Mouse (Mus musculus) kidney, postnatal 0 days (tissue): ENCODE data around the gene Cav2. TPM values are rescaled to one million over a fixed set of nuclear protein-coding genes. Genes with fewer than 3 reads are reported as not detected.

Experiments
- ATAC-seq: fragments of 200-750 bp; cut with Nextera tagmentation; replicated peaks from 2 replicates; pipeline ENCODE4 v1.8.0; 2017; ENCODE audit warnings: low read depth, moderate number of reproducible peaks, moderate TSS enrichment, moderate library complexity; ENCODE audit not compliant: low FRiP score
- DNase-seq: peaks from one replicate; pipeline ENCODE4 v3.0.0-alpha.2; 2016; ENCODE audit warnings: low spot score
- H3K27ac ChIP-seq: fragments of 300-500 bp; sonication (generic); 2 replicates; pipeline ENCODE4 v1.5.1; 2014; ENCODE audit warnings: mild to moderate bottlenecking
- H3K27me3 ChIP-seq: fragments of 300-500 bp; sonication (generic); 2 replicates; pipeline ENCODE4 v1.6.1; 2014; ENCODE audit warnings: low read length, mixed read lengths; ENCODE audit not compliant: insufficient read depth
- H3K36me3 ChIP-seq: fragments of 300-500 bp; sonication (generic); 2 replicates; pipeline ENCODE4 v1.6.1; 2014; ENCODE audit warnings: low read length, mixed read lengths; ENCODE audit not compliant: insufficient read depth
- H3K4me1 ChIP-seq: fragments of 300-500 bp; sonication (generic); replicated peaks from 2 replicates; pipeline ENCODE4 v1.6.1; 2014; ENCODE audit warnings: antibody characterized with exemption, low read length, mixed read lengths; ENCODE audit not compliant: insufficient read depth
- H3K4me2 ChIP-seq: fragments of 300-500 bp; sonication (generic); 2 replicates; pipeline ENCODE4 v1.6.1; 2014; ENCODE audit warnings: mild to moderate bottlenecking, low read length, moderate library complexity, mixed read lengths
- H3K4me3 ChIP-seq: fragments of 300-500 bp; sonication (generic); replicated peaks from 2 replicates; pipeline ENCODE4 v1.5.1; 2014; ENCODE audit warnings: low read depth, low read length
- H3K9ac ChIP-seq: fragments of 300-500 bp; sonication (generic); 2 replicates; pipeline ENCODE4 v1.6.1; 2014; ENCODE audit warnings: low read depth, low read length
- H3K9me3 ChIP-seq: fragments of 300-500 bp; sonication (generic); replicated peaks from 2 replicates; pipeline ENCODE4 v1.6.1; 2016; ENCODE audit warnings: low read length, inconsistent platforms, mixed read lengths
- CTCF ChIP-seq: IDR thresholded peaks from 2 replicates; pipeline ENCODE4 v1.5.1; 2016; ENCODE audit warnings: antibody characterized with exemption, low read depth, mild to moderate bottlenecking, moderate library complexity
- WGBS: fragments of 180-500 bp; shearing (Covaris S2); extraction: QIAGEN DNeasy Blood & Tissue Kit; methylation state at CpG from one replicate; pipeline ENCODE4 v1.1.7; 2014; 5-methylcytosine and 5-hydroxymethylcytosine counted together
- polyA plus RNA-seq: library from polyadenylated mRNA; unstranded; fragments of >200 nt; fragmentation: Nextera tagmentation; extraction: Ambion mirVana; gene quantifications from 2 replicates; pipeline ENCODE4 v1.2.1, GENCODE M21; 2015

The Cav2 gene
- polyA plus RNA-seq, 1 experiment from 2014 or later = 53.9 TPM

- Histone ChIP-seq H3K9me3 (no peaks in the 10 kb centered on the region), H3K4me2 (no peak overlapping the region), H3K27me3 (no peaks in the 10 kb centered on the region), H3K27ac (no peak overlapping the region), H3K4me1 (no peaks in the 10 kb centered on the region), H3K4me3 (no peak overlapping the region), H3K9ac (no peak overlapping the region), H3K36me3 (no peaks in the 10 kb centered on the region)
- no peak for TF ChIP-seq CTCF
- 65% methylated on average over 15 of the region's 15 CpGs for WGBS
- ATAC-seq = no peak; the same call in 1 of the 2 replicates
- no peak for DNase-seq
These were observed 35.5 kb downstream of the Cav2 start for GRCm38 (mm10) chr6:17316294-17317166.

DNA sequence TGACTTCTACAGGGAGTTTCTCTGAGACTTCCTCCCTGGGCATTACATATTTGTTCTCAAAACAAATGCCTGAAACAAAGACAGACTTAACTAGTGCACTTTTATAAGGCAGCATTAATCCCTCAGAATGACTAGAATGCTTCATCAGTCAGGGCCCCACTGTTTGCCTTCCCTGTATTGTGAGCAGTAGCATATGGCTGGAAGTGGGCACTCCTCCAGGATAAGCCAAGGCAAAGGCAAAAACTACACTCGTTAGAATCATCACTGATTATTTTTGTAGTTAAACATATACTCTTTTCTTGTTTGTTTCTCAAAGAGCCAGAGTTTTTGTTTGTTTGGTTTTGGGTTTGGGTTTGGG, 36.2 kb downstream of the Cav2 start:
- no peak for TF ChIP-seq CTCF
- Histone ChIP-seq H3K4me2 (no peak overlapping the region), H3K9ac (no peak overlapping the region), H3K27me3 (no peaks in the 10 kb centered on the region), H3K4me1 (no peaks in the 10 kb centered on the region), H3K27ac (no peak overlapping the region), H3K36me3 (no peaks in the 10 kb centered on the region), H3K4me3 (no peak overlapping the region), H3K9me3 (no peaks in the 10 kb centered on the region)
- peak; percentile 35 for DNase-seq
- 20% methylated on average over 1 of the region's 1 CpGs for WGBS
- no peak for ATAC-seq

DNA sequence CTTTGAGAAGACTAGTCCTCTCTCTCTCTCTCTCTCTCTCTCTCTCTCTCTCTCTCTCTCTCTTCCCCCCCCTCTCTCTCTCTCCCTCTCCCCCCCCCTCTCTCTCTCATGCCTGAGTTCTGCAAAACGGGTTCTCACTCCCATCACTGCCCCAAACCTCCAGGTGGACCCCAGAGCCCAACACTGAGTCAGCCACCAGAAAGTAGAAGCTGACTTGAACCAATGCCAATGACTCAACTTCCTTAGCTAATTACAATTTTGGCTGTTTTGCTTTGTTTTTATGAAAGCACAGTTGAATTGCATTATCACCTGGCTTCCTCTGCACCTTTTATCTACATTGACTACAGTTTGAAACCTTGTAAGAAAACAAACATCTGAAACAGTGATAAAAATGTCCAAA, 37.0 kb downstream of the Cav2 start:
- DNase-seq = no peak
- 40% methylated on average over 1 of the region's 1 CpGs for WGBS
- TF ChIP-seq CTCF = no peak

DNA sequence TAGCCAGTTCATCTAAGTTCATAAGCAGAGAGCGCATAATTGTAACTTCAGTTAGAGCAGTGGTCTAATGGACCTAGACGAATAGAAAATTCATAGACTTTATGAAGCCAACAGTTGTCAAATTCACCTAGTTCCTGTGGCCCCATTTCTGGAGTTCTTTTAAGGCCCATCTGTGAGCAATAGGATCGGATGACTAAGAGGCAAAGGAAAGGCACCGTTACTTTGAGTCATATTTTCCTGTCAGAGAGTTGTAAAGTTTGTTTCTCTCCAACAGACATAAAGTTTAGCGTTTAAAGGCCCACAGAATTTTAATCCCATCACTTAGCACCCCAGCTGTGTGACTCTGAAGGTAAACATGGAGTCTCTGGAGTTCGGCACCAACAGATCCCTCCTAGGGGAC, 41.0 kb downstream of the Cav2 start:
- TF ChIP-seq CTCF = no peak
- H3K27me3 ChIP-seq = no peaks in the 10 kb centered on the region
- no peak overlapping the region for H3K4me3 ChIP-seq
- H3K4me2 ChIP-seq = no peak overlapping the region
- H3K9ac ChIP-seq = no peak overlapping the region
- H3K36me3 ChIP-seq = no peaks in the 10 kb centered on the region
- no peaks in the 10 kb centered on the region for H3K9me3 ChIP-seq
- 61% methylated on average over 6 of the region's 6 CpGs for WGBS
- H3K27ac ChIP-seq = no peak overlapping the region
- ATAC-seq = no peak
- H3K4me1 ChIP-seq = no peaks in the 10 kb centered on the region
- no peak for DNase-seq

More for the DNA sequence above, 37.0 kb downstream of the Cav2 start:
- Histone ChIP-seq H3K36me3 (no peaks in the 10 kb centered on the region), H3K4me3 (no peak overlapping the region), H3K9me3 (no peaks in the 10 kb centered on the region), H3K27me3 (no peaks in the 10 kb centered on the region), H3K4me2 (no peak overlapping the region), H3K27ac (no peak overlapping the region), H3K9ac (no peak overlapping the region), H3K4me1 (no peaks in the 10 kb centered on the region)
- no peak for ATAC-seq

DNA sequence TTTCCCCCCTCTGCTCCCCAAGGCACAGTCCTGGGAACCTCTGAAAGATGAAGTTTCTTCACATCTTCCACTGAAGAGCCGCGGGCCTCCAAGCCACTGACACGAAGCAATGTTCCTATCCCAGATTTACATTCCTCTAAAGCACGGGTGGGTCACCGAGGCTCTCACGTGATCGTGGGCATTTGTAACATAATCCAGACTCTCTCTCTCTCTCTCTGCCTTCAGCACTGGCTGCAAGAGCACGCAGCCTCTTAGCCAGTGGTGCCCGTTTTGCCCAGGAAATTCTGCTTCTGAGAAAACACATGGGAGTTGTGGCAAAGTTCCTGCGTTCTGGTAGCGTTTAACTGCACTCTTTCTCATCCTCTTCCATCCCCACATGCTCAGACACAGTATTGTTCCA, 46.2 kb downstream of the Cav2 start:
- 22% methylated on average over 11 of the region's 11 CpGs for WGBS
- no peak for ATAC-seq

GRCm38 (mm10) chr6:17329801-17330200, 48.8 kb downstream of the Cav2 start:
- Histone ChIP-seq H3K27me3 (no peaks in the 10 kb centered on the region), H3K9ac (no peak overlapping the region), H3K4me3 (no peak overlapping the region), H3K27ac (no peak overlapping the region), H3K4me1 (no peaks in the 10 kb centered on the region), H3K4me2 (no peak overlapping the region), H3K36me3 (no peaks in the 10 kb centered on the region), H3K9me3 (no peaks in the 10 kb centered on the region)
- 59% methylated on average over 3 of the region's 3 CpGs for WGBS
- TF ChIP-seq CTCF = no peak
- DNase-seq (no peak), ATAC-seq (no peak)

More for the DNA sequence above, 46.2 kb downstream of the Cav2 start:
- no peaks in the 10 kb centered on the region for H3K27me3 ChIP-seq
- no peak for DNase-seq
- peak overlapping the region; percentile 13 for H3K4me2 ChIP-seq
- H3K4me1 ChIP-seq = no peaks in the 10 kb centered on the region
- H3K9ac ChIP-seq = no peak overlapping the region
- no peaks in the 10 kb centered on the region for H3K36me3 ChIP-seq
- no peak for TF ChIP-seq CTCF
- H3K4me3 ChIP-seq = no peak overlapping the region
- no peak overlapping the region for H3K27ac ChIP-seq
- H3K9me3 ChIP-seq = no peaks in the 10 kb centered on the region
